Comparison of ENCODE assay signal across 12 mouse cellular contexts in the genomic region with DNA sequence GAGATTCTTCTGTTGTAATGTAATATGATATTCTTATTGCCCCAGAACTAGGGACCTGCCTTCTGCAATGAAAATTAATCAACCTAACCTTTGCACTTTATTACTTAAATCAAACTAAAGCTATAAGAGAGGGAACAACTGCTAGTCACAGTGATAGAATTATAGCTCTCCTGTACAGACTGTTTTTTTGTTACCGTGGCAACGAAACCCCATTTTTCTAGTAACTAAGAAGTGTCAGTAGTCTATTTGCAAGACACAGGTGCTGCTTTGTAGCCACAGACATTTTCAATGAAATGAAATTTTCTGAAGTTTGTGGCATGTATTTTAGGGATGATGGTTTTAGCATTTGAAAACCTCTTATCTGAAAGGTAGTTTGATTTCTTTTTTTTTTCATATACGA.
"Had no signal": no experiment of that assay in that cellular context is flagged by ENCODE, and none has a peak within 500 bp of the region (broad histone marks: within the 10 kb centered on the region; RNA-seq: fewer than 3 reads in every experiment).

No protein-coding gene starts in this region.

- H3K27me3 ChIP-seq: limb, embryonic 13.5 days; midbrain, embryonic 12.5 days had no signal

- H3K36me3 ChIP-seq: limb, embryonic 13.5 days; midbrain, embryonic 12.5 days had no signal

- ATAC-seq: intestine, postnatal 0 days had no signal

- DNase-seq: kidney, adult 8-10 months; kidney, postnatal 4 days; left cerebral cortex, postnatal 4 days; lung, adult 18-20 months; right cerebral cortex, postnatal 14 days; thymus, postnatal 14 days had no signal

- H3K27ac ChIP-seq: limb, embryonic 13.5 days; liver, embryonic 14.5 days; midbrain, embryonic 12.5 days; stomach, postnatal 0 days had no signal

- H3K4me1 ChIP-seq: limb, embryonic 13.5 days; midbrain, embryonic 12.5 days had no signal

- H3K9ac ChIP-seq: limb, embryonic 13.5 days; liver, embryonic 14.5 days; midbrain, embryonic 12.5 days had no signal

- H3K4me3 ChIP-seq: layer of hippocampus, adult 2 months; limb, embryonic 13.5 days; midbrain, embryonic 12.5 days had no signal

- H3K9me3 ChIP-seq: midbrain, embryonic 12.5 days had no signal

- H3K4me2 ChIP-seq: limb, embryonic 13.5 days; midbrain, embryonic 12.5 days had no signal
